Mouse (Mus musculus): ENCODE measurements around the gene Plekhh2.
A peak's percentile ranks its signal among the peaks of the same experiment; 100 is the strongest.

The Plekhh2 gene

GRCm38 (mm10) chr17:84606976-84607375 is 95.3 kb downstream of the Plekhh2 start:
- DNase-seq (ENCODE audit: inconsistent age in 2 of 2, low spot score in 1 of 2), result no peak

GRCm38 (mm10) chr17:84607617-84608016 is 95.9 kb downstream of the Plekhh2 start:
- no peak for DNase-seq (ENCODE audit: inconsistent age in 2 of 2, low spot score in 1 of 2)

- no peak for DNase-seq (ENCODE audit: inconsistent age in 2 of 2, low spot score in 1 of 2)
Observed at GRCm38 (mm10) chr17:84608606-84609005, 96.9 kb downstream of the Plekhh2 start.

GRCm38 (mm10) chr17:84611500-84611899 is 99.8 kb downstream of the Plekhh2 start:
- DNase-seq (ENCODE audit: inconsistent age in 2 of 2, low spot score in 1 of 2), result no peak

- peak in 1 of 2 experiments; percentile 32 for DNase-seq (ENCODE audit: inconsistent age in 2 of 2, low spot score in 1 of 2)
Observed at GRCm38 (mm10) chr17:84611971-84612370, 100.3 kb downstream of the Plekhh2 start.

GRCm38 (mm10) chr17:84615811-84616210 is 104.1 kb downstream of the Plekhh2 start:
- no peak for DNase-seq (ENCODE audit: inconsistent age in 2 of 2, low spot score in 1 of 2)

GRCm38 (mm10) chr17:84616526-84617074 is 104.9 kb downstream of the Plekhh2 start:
- DNase-seq (ENCODE audit: inconsistent age in 2 of 2, low spot score in 1 of 2), result no peak

GRCm38 (mm10) chr17:84617953-84618352 is 106.3 kb downstream of the Plekhh2 start:
- DNase-seq (ENCODE audit: inconsistent age in 2 of 2, low spot score in 1 of 2), result no peak

GRCm38 (mm10) chr17:84619112-84619511 is 107.4 kb downstream of the Plekhh2 start:
- DNase-seq (ENCODE audit: inconsistent age in 2 of 2, low spot score in 1 of 2), result no peak

- no peak for DNase-seq (ENCODE audit: inconsistent age in 2 of 2, low spot score in 1 of 2)
Observed at GRCm38 (mm10) chr17:84620076-84620475, 108.4 kb downstream of the Plekhh2 start.

GRCm38 (mm10) chr17:84620610-84621009 is 108.9 kb downstream of the Plekhh2 start:
- no peak for DNase-seq (ENCODE audit: inconsistent age in 2 of 2, low spot score in 1 of 2)

GRCm38 (mm10) chr17:84621209-84621608 is 109.5 kb downstream of the Plekhh2 start:
- DNase-seq (ENCODE audit: inconsistent age in 2 of 2, low spot score in 1 of 2), result no peak

- DNase-seq (ENCODE audit: inconsistent age in 2 of 2, low spot score in 1 of 2), result no peak
Observed at GRCm38 (mm10) chr17:84622028-84622427, 110.3 kb downstream of the Plekhh2 start.

- DNase-seq (ENCODE audit: inconsistent age in 2 of 2, low spot score in 1 of 2), result no peak
Observed at GRCm38 (mm10) chr17:84622873-84623272, 111.2 kb downstream of the Plekhh2 start.

GRCm38 (mm10) chr17:84626276-84626856 is 114.7 kb downstream of the Plekhh2 start, which contains the start of gene Dync2li1:
Dync2li1 (plus strand) TSS chr17:84626496.
- DNase-seq (ENCODE audit: inconsistent age in 2 of 2, low spot score in 1 of 2), result peak; percentile 90 to 95

GRCm38 (mm10) chr17:84626857-84627305 is 115.2 kb downstream of the Plekhh2 start:
- peak; percentile 23 to 55 for DNase-seq (ENCODE audit: inconsistent age in 2 of 2, low spot score in 1 of 2)

- peak; percentile 65 to 76 for DNase-seq (ENCODE audit: inconsistent age in 2 of 2, low spot score in 1 of 2)
Observed at GRCm38 (mm10) chr17:84627721-84628120, 116.0 kb downstream of the Plekhh2 start.

GRCm38 (mm10) chr17:84628611-84629010 is 116.9 kb downstream of the Plekhh2 start:
- DNase-seq (ENCODE audit: inconsistent age in 2 of 2, low spot score in 1 of 2), result peak; percentile 52 to 74

GRCm38 (mm10) chr17:84631836-84632235 is 120.1 kb downstream of the Plekhh2 start:
- DNase-seq (ENCODE audit: inconsistent age in 2 of 2, low spot score in 1 of 2), result no peak

GRCm38 (mm10) chr17:84633443-84633842 is 121.7 kb downstream of the Plekhh2 start:
- no peak for DNase-seq (ENCODE audit: inconsistent age in 2 of 2, low spot score in 1 of 2)

GRCm38 (mm10) chr17:84636328-84636727 is 124.6 kb downstream of the Plekhh2 start:
- no peak for DNase-seq (ENCODE audit: inconsistent age in 2 of 2, low spot score in 1 of 2)

GRCm38 (mm10) chr17:84637971-84638370 is 126.3 kb downstream of the Plekhh2 start:
- no peak for DNase-seq (ENCODE audit: inconsistent age in 2 of 2, low spot score in 1 of 2)
